Mouse (Mus musculus): ENCODE data around the gene Fto. TPM values are rescaled to one million over a fixed set of nuclear protein-coding genes. Genes with fewer than 3 reads are reported as not detected.
A peak's percentile ranks its signal among the peaks of the same experiment; 100 is the strongest.

Fto gene
- polyA plus RNA-seq, 1 experiment from 2014 or later, result 86.9 TPM

- Histone ChIP-seq H3K4me2 (no peak overlapping the region), H3K4me1 (no peaks in the 10 kb centered on the region), H3K27me3 (no peaks in the 10 kb centered on the region), H3K9me3 (replicated peaks) (no peaks in the 10 kb centered on the region), H3K27ac (no peak overlapping the region), H3K9ac (no peak overlapping the region), H3K36me3 (no peaks in the 10 kb centered on the region; the same call in 1 of the 2 replicates), H3K4me3 (replicated peaks) (no peak overlapping the region)
- ATAC-seq (replicated peaks; ENCODE audit: low FRiP score), result no peak
- WGBS, result 89% methylated on average over 8 of the region's 8 CpGs
These were observed 27.1 kb upstream of the Fto start for GRCm38 (mm10) chr8:91286237-91286636.

GRCm38 (mm10) chr8:91290576-91290975 lies 22.7 kb upstream of the Fto start:
- H3K4me3 ChIP-seq (replicated peaks), result no peak overlapping the region
- H3K4me1 ChIP-seq, result no peaks in the 10 kb centered on the region
- H3K36me3 ChIP-seq, result no peaks in the 10 kb centered on the region
- H3K9me3 ChIP-seq (replicated peaks), result no peaks in the 10 kb centered on the region
- H3K27ac ChIP-seq, result no peak overlapping the region
- H3K27me3 ChIP-seq, result no peaks in the 10 kb centered on the region
- 87% methylated on average over 4 of the region's 4 CpGs for WGBS
- no peak overlapping the region for H3K9ac ChIP-seq
- H3K4me2 ChIP-seq, result no peak overlapping the region
- no peak for ATAC-seq (replicated peaks; ENCODE audit: low FRiP score)

- no peaks in the 10 kb centered on the region for H3K4me1 ChIP-seq
- whole genome bisulfite sequencing, result 90% methylated on average over 5 of the region's 5 CpGs
- no peak overlapping the region for H3K9ac ChIP-seq
- no peak for ATAC-seq (replicated peaks; ENCODE audit: low FRiP score)
- no peak overlapping the region for H3K4me2 ChIP-seq
- no peak overlapping the region for H3K4me3 ChIP-seq (replicated peaks)
- no peak overlapping the region for H3K27ac ChIP-seq
- H3K36me3 ChIP-seq, result peaks cover 16% of the 10 kb centered on the region; the same call in 1 of the 2 replicates
- no peaks in the 10 kb centered on the region for H3K9me3 ChIP-seq (replicated peaks)
- H3K27me3 ChIP-seq, result no peaks in the 10 kb centered on the region
These were observed 17.5 kb upstream of the Fto start for GRCm38 (mm10) chr8:91295786-91296185.

- 96% methylated on average over 2 of the region's 2 CpGs for WGBS
- peaks cover 29% of the 10 kb centered on the region for H3K36me3 ChIP-seq
- H3K4me1 ChIP-seq, result no peaks in the 10 kb centered on the region
- H3K4me2 ChIP-seq, result no peak overlapping the region
- H3K9me3 ChIP-seq (replicated peaks), result no peaks in the 10 kb centered on the region
- H3K4me3 ChIP-seq (replicated peaks), result no peak overlapping the region
- no peaks in the 10 kb centered on the region for H3K27me3 ChIP-seq
- H3K27ac ChIP-seq, result no peak overlapping the region
- no peak overlapping the region for H3K9ac ChIP-seq
- no peak for ATAC-seq (replicated peaks; ENCODE audit: low FRiP score)
These were observed 14.7 kb upstream of the Fto start for GRCm38 (mm10) chr8:91298672-91299071.

- WGBS, result 77% methylated on average over 17 of the region's 17 CpGs
- H3K4me1 ChIP-seq, result no peaks in the 10 kb centered on the region
- H3K9me3 ChIP-seq (replicated peaks), result no peaks in the 10 kb centered on the region
- H3K4me2 ChIP-seq, result no peak overlapping the region
- no peaks in the 10 kb centered on the region for H3K27me3 ChIP-seq
- no peak for ATAC-seq (replicated peaks; ENCODE audit: low FRiP score)
- H3K9ac ChIP-seq, result no peak overlapping the region
- H3K36me3 ChIP-seq, result peaks cover 29% of the 10 kb centered on the region
- H3K27ac ChIP-seq, result no peak overlapping the region
- no peak overlapping the region for H3K4me3 ChIP-seq (replicated peaks)
These were observed 8.6 kb upstream of the Fto start for GRCm38 (mm10) chr8:91304481-91305386.

GRCm38 (mm10) chr8:91312342-91312741 lies 983 bp upstream of the Fto start:
- Histone ChIP-seq H3K4me3 (replicated peaks) (peak overlapping the region; percentile 69), H3K36me3 (peaks cover 2% of the 10 kb centered on the region; the same call in 1 of the 2 replicates), H3K9ac (peak overlapping the region; percentile 56), H3K27ac (no peak overlapping the region), H3K9me3 (replicated peaks) (no peaks in the 10 kb centered on the region), H3K4me2 (peak overlapping the region; percentile 68), H3K4me1 (peaks cover 23% of the 10 kb centered on the region), H3K27me3 (no peaks in the 10 kb centered on the region)
- no peak for ATAC-seq (replicated peaks; ENCODE audit: low FRiP score)
- WGBS, result 83% methylated on average over 2 of the region's 2 CpGs

- Histone ChIP-seq H3K9me3 (replicated peaks) (no peaks in the 10 kb centered on the region), H3K36me3 (0 out of 2 replicates have a peak, but pooled peaks cover 6% of the 10 kb centered on the region), H3K27me3 (no peaks in the 10 kb centered on the region), H3K9ac (no peak overlapping the region), H3K4me3 (replicated peaks) (no peak overlapping the region), H3K27ac (no peak overlapping the region), H3K4me1 (peaks cover 16% of the 10 kb centered on the region), H3K4me2 (no peak overlapping the region)
- 93% methylated on average over 5 of the region's 5 CpGs for WGBS
- no peak for ATAC-seq (replicated peaks; ENCODE audit: low FRiP score)
These were observed 4.4 kb downstream of the Fto start for GRCm38 (mm10) chr8:91317567-91318227.

- Histone ChIP-seq H3K9ac (no peak overlapping the region), H3K4me3 (replicated peaks) (no peak overlapping the region), H3K4me1 (peaks cover 16% of the 10 kb centered on the region), H3K9me3 (replicated peaks) (no peaks in the 10 kb centered on the region), H3K27me3 (no peaks in the 10 kb centered on the region), H3K4me2 (no peak overlapping the region), H3K27ac (no peak overlapping the region), H3K36me3 (0 out of 2 replicates have a peak, but pooled peaks cover 6% of the 10 kb centered on the region)
- WGBS, result 92% methylated on average over 7 of the region's 7 CpGs
- no peak for ATAC-seq (replicated peaks; ENCODE audit: low FRiP score)
These were observed 5.8 kb downstream of the Fto start for GRCm38 (mm10) chr8:91318938-91319729.

GRCm38 (mm10) chr8:91323511-91323910 lies 10.2 kb downstream of the Fto start:
- no peak for ATAC-seq (replicated peaks; ENCODE audit: low FRiP score)
- no peak overlapping the region for H3K4me2 ChIP-seq
- no peaks in the 10 kb centered on the region for H3K27me3 ChIP-seq
- H3K9me3 ChIP-seq (replicated peaks), result no peaks in the 10 kb centered on the region
- H3K27ac ChIP-seq, result no peak overlapping the region
- H3K9ac ChIP-seq, result no peak overlapping the region
- no peak overlapping the region for H3K4me3 ChIP-seq (replicated peaks)
- WGBS, result 90% methylated on average over 7 of the region's 7 CpGs
- H3K4me1 ChIP-seq, result peaks cover 12% of the 10 kb centered on the region; the same call in 1 of the 2 replicates
- H3K36me3 ChIP-seq, result peaks cover 20% of the 10 kb centered on the region; the same call in 1 of the 2 replicates

GRCm38 (mm10) chr8:91324271-91324670 lies 10.9 kb downstream of the Fto start:
- Histone ChIP-seq H3K36me3 (peaks cover 16% of the 10 kb centered on the region; the same call in 1 of the 2 replicates), H3K4me3 (replicated peaks) (no peak overlapping the region), H3K4me1 (peaks cover 15% of the 10 kb centered on the region), H3K9ac (no peak overlapping the region), H3K27me3 (no peaks in the 10 kb centered on the region), H3K4me2 (no peak overlapping the region), H3K27ac (no peak overlapping the region), H3K9me3 (replicated peaks) (no peaks in the 10 kb centered on the region)
- 55% methylated on average over 9 of the region's 9 CpGs for WGBS
- no peak for ATAC-seq (replicated peaks; ENCODE audit: low FRiP score)

- Histone ChIP-seq H3K4me2 (no peak overlapping the region), H3K9ac (no peak overlapping the region), H3K27me3 (no peaks in the 10 kb centered on the region), H3K27ac (no peak overlapping the region), H3K9me3 (replicated peaks) (no peaks in the 10 kb centered on the region), H3K36me3 (peaks cover 16% of the 10 kb centered on the region; the same call in 1 of the 2 replicates), H3K4me1 (peaks cover 22% of the 10 kb centered on the region), H3K4me3 (replicated peaks) (no peak overlapping the region)
- no peak for ATAC-seq (replicated peaks; ENCODE audit: low FRiP score)
- WGBS, result 81% methylated on average over 4 of the region's 4 CpGs
These were observed 11.6 kb downstream of the Fto start for GRCm38 (mm10) chr8:91324916-91325315.

All from kidney, embryonic 15.5 days (tissue).